Mouse (Mus musculus): ENCODE results near the gene Mycbpap. TPM values are rescaled to one million over a fixed set of nuclear protein-coding genes. Genes with fewer than 3 reads are reported as not detected.

Gene Mycbpap
- 5.8 and 7.6 TPM in 2 replicates for polyA plus RNA-seq (2012; rRNA removed)

DNA sequence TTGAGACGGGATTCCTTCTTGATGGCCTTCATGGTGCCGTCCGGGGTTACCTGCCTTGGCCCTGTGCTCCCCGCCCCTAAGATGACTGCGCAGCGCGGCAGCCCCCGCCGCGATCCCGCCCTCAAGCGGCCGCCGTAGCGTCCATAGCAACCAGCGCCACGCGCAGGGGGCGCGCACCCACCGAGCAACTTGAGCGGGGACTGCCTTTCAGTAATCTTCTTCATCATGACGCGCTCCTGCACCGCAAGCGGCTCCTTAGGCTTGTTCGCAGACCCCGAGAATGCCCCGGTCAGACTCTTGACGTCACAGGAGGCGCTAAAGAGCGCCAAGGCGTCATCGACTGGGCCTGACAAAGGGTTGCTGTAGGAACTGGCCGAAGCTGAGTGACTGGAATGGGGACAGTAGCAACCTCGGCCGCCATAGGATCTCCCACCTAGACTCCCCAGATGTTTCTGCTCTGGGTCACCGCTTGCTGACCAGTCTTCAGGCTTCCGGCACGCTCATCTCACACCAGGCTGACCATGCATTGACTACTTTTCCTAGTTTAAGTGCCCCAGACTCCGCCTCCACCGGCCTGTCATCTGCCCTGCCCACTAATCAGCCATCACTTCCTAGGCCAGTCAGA is at the start of gene Mycbpap:
Gene Mycbpap (minus strand): TSS at position 524 of the 625 bp plus-strand sequence.
- no peaks in the 10 kb centered on the region; the same call in 1 of the 2 replicates for H3K4me1 ChIP-seq (ENCODE audit: control insufficient read depth, insufficient read depth, low read length)
- TF ChIP-seq POLR2A (IDR thresholded peaks at IDR 0.05; ENCODE audit: borderline replicate concordance, extremely low read depth, low read depth, low read length): 0 out of 2 replicates have a peak, but pooled peaks have one; percentile 14
- TF ChIP-seq CTCF (IDR thresholded peaks at IDR 0.05; ENCODE audit: insufficient read depth, low read length): no peak
- DNase-seq: peak; percentile 79
- WGBS: 3% methylated on average over 42 of the region's 42 CpGs
- H3K4me3 ChIP-seq (replicated peaks; ENCODE audit: extremely low read depth, low read depth, low read length): peak within 1 kb of the TSS; percentile 68

DNA sequence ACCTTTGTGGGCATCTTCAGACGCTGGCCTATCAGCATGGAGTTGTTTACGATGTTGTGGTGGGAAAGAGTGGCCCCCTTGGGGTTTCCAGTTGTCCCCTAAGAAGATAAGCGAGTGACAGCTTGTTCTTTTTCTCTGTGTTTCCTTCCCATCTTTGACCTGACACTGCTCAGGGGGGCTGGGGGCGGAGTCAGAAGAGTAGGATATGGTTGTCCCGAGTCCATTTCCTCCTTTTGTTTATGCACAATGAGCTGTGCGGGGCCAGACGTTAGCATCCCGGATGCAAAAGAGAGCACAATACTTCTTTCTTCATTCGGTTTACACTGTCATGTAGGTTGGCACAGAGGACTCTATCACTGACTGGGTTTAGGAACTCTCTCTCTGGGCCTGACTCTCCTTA is 49.1 kb upstream of the Mycbpap start:
- 30% methylated on average over 9 of the region's 9 CpGs for WGBS
- Histone ChIP-seq H3K4me3 (replicated peaks; ENCODE audit: extremely low read depth, low read depth, low read length) (no peak overlapping the region), H3K4me1 (ENCODE audit: control insufficient read depth, insufficient read depth, low read length) (peaks cover 7% of the 10 kb centered on the region; the same call in 1 of the 2 replicates)
- no peak for DNase-seq
- TF ChIP-seq POLR2A (IDR thresholded peaks at IDR 0.05; ENCODE audit: borderline replicate concordance, extremely low read depth, low read depth, low read length) (no peak), CTCF (IDR thresholded peaks at IDR 0.05; ENCODE audit: insufficient read depth, low read length) (no peak)

DNA sequence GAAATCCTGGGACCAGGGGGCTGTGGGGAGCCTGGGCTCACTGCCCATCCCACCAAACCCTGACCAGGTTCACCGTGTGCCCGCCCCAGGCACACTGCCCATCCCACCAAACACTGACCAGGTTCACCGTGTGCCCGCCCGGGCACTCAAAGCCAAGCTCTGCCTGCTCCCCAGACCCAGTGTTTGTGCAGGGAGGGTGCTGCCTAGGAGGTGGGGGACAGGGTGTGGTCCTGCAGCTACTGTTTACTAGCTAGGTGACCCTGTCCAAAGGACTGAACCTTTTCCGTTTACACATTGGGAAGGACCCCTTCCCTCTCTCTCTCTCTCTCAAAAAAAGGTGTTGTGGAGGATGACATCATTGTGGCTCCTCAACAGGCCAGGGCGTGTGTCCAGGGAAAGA is 45.8 kb upstream of the Mycbpap start:
- TF ChIP-seq POLR2A (IDR thresholded peaks at IDR 0.05; ENCODE audit: borderline replicate concordance, extremely low read depth, low read depth, low read length): no peak
- no peak for DNase-seq
- peaks cover 10% of the 10 kb centered on the region for H3K4me1 ChIP-seq (ENCODE audit: control insufficient read depth, insufficient read depth, low read length)
- H3K4me3 ChIP-seq (replicated peaks; ENCODE audit: extremely low read depth, low read depth, low read length): no peak overlapping the region
- 78% methylated on average over 7 of the region's 7 CpGs for WGBS

DNA sequence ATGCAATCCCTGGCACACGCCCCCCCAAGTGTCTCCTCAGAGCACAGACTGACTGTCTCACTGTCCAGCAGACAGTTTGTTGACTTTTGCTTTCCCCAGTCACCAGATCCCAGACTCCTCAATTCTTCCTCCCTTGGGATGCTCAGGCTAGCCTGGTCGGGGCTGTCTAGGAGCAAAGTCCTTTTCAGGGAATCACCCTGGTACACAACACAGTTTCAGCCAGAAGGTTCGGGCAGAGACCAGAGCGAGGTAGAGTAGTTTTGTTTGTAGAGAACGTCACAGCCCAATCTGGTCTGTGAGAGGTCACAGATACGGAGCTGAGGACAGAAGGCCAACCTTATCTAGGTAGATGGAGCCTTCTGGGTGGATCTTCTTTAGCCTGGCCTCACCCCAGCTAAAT is 45.0 kb upstream of the Mycbpap start:
- DNase-seq: no peak
- WGBS: 59% methylated on average over 6 of the region's 6 CpGs
- no peak overlapping the region for H3K4me3 ChIP-seq (replicated peaks; ENCODE audit: extremely low read depth, low read depth, low read length)
- H3K4me1 ChIP-seq (ENCODE audit: control insufficient read depth, insufficient read depth, low read length): peaks cover 10% of the 10 kb centered on the region
- TF ChIP-seq POLR2A (IDR thresholded peaks at IDR 0.05; ENCODE audit: borderline replicate concordance, extremely low read depth, low read depth, low read length): no peak
- TF ChIP-seq CTCF (IDR thresholded peaks at IDR 0.05; ENCODE audit: insufficient read depth, low read length): no peak

DNA sequence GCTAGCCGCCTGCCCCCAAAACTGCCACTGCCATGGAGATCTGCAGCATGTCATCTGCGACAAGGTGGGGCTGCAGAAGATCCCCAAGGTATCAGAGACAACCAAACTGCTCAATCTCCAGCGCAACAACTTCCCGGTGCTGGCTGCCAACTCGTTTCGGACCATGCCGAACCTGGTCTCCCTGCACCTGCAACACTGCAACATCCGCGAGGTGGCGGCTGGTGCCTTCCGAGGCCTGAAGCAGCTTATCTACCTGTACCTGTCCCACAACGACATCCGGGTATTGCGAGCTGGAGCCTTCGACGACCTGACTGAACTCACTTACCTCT is 43.6 kb upstream of the Mycbpap start:
- TF ChIP-seq CTCF (IDR thresholded peaks at IDR 0.05; ENCODE audit: insufficient read depth, low read length): peak; percentile 40; the same call in 1 of the 2 replicates
- TF ChIP-seq POLR2A (IDR thresholded peaks at IDR 0.05; ENCODE audit: borderline replicate concordance, extremely low read depth, low read depth, low read length): no peak
- 37% methylated on average over 16 of the region's 16 CpGs for WGBS
- peak overlapping the region; percentile 25 for H3K4me3 ChIP-seq (replicated peaks; ENCODE audit: extremely low read depth, low read depth, low read length)
- H3K4me1 ChIP-seq (ENCODE audit: control insufficient read depth, insufficient read depth, low read length): peaks cover 5% of the 10 kb centered on the region; the same call in 1 of the 2 replicates
- peak; percentile 47 for DNase-seq

DNA sequence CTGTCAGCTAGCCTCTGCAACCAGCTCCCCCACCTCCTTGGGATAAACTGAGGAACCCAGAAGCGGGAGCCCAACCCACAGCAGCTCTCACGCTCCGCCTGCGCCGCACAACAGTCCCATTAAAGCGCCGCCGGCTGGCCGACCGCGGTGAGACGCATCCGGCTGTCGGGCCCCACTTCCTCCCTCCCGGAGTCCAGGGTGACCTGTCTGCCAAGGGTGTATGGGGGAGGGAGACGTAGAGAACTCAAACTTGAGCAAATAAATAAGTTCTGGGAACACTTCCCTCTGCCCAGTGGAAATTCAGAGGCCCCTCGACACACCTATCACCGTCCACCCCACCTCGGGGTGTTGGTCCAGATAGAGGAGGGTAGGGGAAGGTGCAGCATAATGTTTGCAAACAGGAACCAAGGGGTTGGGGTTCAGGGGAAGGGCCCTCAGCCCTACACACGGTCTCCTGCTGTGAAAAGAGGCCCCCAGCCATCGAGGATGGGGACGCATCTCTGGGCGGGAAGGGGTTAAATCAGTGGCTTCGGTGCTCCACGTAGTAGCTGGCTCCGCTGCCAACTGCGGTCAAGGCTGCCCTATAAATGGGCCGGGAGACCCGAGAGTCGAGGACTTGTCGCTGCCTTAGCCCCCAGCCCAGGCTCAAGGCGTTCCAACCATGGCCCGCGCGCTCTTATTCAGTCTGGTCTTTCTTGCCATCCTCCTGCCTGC is 43.1 kb upstream of the Mycbpap start, which contains the start of gene Chad:
Gene Chad (plus strand): TSS at position 611 of the 714 bp plus-strand sequence.
- peaks cover 5% of the 10 kb centered on the region; the same call in 1 of the 2 replicates for H3K4me1 ChIP-seq (ENCODE audit: control insufficient read depth, insufficient read depth, low read length)
- DNase-seq: peak; percentile 53
- TF ChIP-seq CTCF (IDR thresholded peaks at IDR 0.05; ENCODE audit: insufficient read depth, low read length) (no peak), POLR2A (IDR thresholded peaks at IDR 0.05; ENCODE audit: borderline replicate concordance, extremely low read depth, low read depth, low read length) (no peak)
- WGBS: 13% methylated on average over 35 of the region's 35 CpGs
- peak within 1 kb of the TSS; percentile 25 for H3K4me3 ChIP-seq (replicated peaks; ENCODE audit: extremely low read depth, low read depth, low read length)

DNA sequence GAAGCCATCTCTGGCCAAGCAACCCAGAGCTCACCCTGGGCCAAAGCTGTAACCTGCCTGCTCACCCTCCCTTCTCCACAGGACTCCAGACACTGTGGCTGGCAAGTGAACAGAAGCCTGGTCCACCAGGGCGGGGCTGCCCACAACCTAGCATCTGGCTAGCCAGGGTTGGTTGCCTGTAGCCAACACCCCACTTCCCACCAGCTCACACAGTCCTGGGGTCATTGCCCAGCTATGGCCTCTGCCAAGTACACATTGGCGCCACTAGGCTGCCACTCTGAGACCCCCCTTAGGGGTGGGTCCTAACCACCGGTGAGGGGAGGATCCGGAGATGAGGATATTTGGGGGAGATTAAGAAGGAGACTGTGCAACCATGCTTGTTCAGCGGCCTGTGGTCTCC is 42.3 kb upstream of the Mycbpap start:
- Histone ChIP-seq H3K4me3 (replicated peaks; ENCODE audit: extremely low read depth, low read depth, low read length) (no peak overlapping the region), H3K4me1 (ENCODE audit: control insufficient read depth, insufficient read depth, low read length) (peaks cover 5% of the 10 kb centered on the region; the same call in 1 of the 2 replicates)
- no peak for TF ChIP-seq CTCF (IDR thresholded peaks at IDR 0.05; ENCODE audit: insufficient read depth, low read length)
- TF ChIP-seq POLR2A (IDR thresholded peaks at IDR 0.05; ENCODE audit: borderline replicate concordance, extremely low read depth, low read depth, low read length): no peak
- no peak for DNase-seq
- WGBS: 63% methylated on average over 5 of the region's 5 CpGs

DNA sequence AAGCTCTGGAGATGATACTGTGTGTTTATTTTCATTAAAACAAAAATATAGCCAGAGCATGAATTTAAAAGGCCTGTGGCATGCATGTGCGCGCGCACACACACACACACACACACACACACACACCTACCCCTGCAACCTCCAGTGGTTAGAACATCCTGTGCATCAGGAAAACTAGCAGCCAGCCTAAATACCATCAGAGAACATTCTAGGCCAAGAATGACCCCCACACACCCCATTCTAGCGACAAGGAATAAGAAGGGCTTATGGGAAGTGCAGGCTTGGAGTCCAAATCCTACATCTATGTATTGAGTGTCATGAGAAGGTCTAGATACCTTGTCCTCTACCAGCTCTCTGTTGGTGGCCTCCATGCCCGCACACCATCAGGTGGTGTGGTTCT is 41.8 kb upstream of the Mycbpap start:
- 95% methylated on average over 5 of the region's 5 CpGs for WGBS
- no peak for DNase-seq

DNA sequence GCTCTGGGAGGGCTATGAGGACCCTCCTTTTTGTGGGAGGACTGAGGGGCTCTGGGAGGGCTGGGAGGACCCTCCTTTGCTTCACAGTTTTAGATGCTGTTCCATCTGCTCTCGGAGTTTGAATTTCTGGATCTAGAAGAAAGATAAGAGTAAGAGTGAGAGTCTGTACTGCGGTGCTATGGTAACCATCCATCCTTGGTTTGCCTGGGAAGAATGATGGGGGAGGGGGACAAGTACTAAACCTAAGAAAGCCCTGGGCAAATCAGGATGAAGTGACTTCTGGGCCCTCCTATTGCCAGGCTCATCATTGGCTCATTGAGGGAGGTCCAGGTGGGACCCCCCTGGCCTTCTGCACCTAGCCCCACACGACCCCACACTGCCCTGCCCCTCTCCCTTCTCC is 36.7 kb upstream of the Mycbpap start:
- TF ChIP-seq CTCF (IDR thresholded peaks at IDR 0.05; ENCODE audit: insufficient read depth, low read length) (no peak), POLR2A (IDR thresholded peaks at IDR 0.05; ENCODE audit: borderline replicate concordance, extremely low read depth, low read depth, low read length) (no peak)
- WGBS: 73% methylated on average over 3 of the region's 3 CpGs
- Histone ChIP-seq H3K4me3 (replicated peaks; ENCODE audit: extremely low read depth, low read depth, low read length) (no peak overlapping the region), H3K4me1 (ENCODE audit: control insufficient read depth, insufficient read depth, low read length) (no peaks in the 10 kb centered on the region)
- DNase-seq: no peak

More for the DNA sequence above, 41.8 kb upstream of the Mycbpap start:
- Histone ChIP-seq H3K4me3 (replicated peaks; ENCODE audit: extremely low read depth, low read depth, low read length) (no peak overlapping the region), H3K4me1 (ENCODE audit: control insufficient read depth, insufficient read depth, low read length) (peaks cover 5% of the 10 kb centered on the region; the same call in 1 of the 2 replicates)
- TF ChIP-seq POLR2A (IDR thresholded peaks at IDR 0.05; ENCODE audit: borderline replicate concordance, extremely low read depth, low read depth, low read length): no peak
- no peak for TF ChIP-seq CTCF (IDR thresholded peaks at IDR 0.05; ENCODE audit: insufficient read depth, low read length)

DNA sequence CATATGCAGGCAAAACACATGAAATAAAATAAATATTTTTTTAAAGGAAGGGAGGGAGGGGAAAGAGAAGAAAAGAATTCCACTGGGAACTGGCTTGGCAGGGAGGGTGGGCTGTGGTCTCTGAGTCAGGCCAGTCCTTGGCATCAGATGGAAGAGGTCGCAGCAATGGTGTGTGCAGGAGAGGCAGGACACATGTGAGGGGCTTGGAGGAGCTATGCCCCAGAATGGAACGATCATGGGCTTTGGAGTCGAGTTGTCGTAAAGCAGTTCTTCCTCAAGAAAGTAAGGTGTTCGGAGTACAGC is 28.9 kb upstream of the Mycbpap start:
- Histone ChIP-seq H3K4me3 (replicated peaks; ENCODE audit: extremely low read depth, low read depth, low read length) (no peak overlapping the region), H3K4me1 (ENCODE audit: control insufficient read depth, insufficient read depth, low read length) (peaks cover 7% of the 10 kb centered on the region; the same call in 1 of the 2 replicates)
- no peak for DNase-seq
- 53% methylated on average over 5 of the region's 5 CpGs for WGBS
- TF ChIP-seq CTCF (IDR thresholded peaks at IDR 0.05; ENCODE audit: insufficient read depth, low read length) (no peak), POLR2A (IDR thresholded peaks at IDR 0.05; ENCODE audit: borderline replicate concordance, extremely low read depth, low read depth, low read length) (no peak)

All from lung, adult 2 months (tissue).